Mouse (Mus musculus) NIH3T3 (cell line): ENCODE results near the gene Rgl2.
A peak's percentile ranks its signal among the peaks of the same experiment; 100 is the strongest.

Experiments used
- DNase-seq: peaks from one replicate; pipeline ENCODE4 v3.0.0-alpha.2; 2012; ENCODE audit warnings: low read depth

Rgl2 gene

DNA sequence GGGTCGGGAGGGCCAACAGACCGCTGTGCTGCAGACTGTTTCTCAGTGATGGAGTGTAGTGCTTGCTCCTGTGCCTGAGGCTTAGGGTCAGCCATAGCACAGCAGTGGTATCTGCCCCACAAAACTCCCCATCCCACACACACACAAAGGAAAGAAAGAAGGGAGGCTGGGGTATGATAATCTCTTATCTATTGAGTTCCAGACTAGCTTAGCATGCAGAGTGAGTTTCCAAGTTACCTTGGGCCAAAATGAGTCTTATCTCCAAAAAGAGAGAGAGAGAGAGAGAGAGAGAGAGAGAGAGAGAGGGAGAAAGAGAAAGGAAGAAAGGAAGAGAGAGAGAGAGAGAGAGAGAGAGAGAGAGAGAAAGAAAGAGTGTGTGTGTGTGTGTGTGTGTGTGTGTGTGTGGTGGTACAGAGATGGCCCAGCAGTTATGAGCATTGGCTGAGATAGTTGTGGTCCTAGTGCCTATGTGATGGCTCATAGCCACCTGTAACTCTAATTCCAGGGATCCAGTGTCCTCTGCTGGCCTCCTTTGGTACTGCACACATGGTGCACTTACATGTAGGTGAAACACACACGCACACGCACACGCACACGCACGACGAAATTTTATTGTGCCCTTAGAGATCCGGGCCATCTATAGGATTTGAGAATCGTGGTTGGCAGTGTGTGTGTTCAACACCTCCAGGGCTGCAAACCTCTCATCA, 4.6 kb upstream of the Rgl2 start:
- peak; percentile 76 for DNase-seq

DNA sequence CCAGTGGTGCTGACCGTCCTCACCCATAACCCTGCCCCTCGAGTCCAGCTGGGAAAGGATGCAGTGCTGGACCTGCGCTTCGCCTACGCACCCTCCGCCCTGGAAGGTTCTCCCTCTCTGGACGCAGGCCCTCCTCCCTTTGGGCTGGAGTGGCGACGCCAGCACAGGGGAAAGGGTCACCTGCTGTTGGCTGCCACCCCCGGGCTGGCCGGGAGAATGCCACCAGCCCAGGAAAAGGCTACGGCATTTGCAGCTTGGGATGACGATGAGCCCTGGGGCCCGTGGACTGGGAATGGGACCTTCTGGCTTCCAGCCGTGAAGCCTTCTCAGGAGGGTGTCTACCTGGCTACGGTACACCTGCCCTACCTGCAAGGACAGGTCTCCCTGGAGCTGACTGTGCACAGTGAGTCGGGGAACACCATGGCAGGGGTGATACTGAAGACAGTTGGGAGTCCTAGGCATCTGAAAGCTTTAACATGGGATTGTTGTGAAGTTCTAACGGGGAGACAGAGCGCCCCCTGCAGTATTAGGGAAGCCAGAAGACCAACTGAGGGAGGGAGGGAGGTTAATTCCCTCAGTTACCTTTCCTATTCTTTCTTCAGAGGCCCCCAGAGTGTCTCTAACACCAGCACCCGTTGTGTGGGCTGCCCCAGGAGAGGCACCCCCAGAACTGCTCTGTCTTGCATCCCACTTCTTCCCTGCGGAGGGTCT, 3.8 kb upstream of the Rgl2 start:
- DNase-seq: peak; percentile 27

DNA sequence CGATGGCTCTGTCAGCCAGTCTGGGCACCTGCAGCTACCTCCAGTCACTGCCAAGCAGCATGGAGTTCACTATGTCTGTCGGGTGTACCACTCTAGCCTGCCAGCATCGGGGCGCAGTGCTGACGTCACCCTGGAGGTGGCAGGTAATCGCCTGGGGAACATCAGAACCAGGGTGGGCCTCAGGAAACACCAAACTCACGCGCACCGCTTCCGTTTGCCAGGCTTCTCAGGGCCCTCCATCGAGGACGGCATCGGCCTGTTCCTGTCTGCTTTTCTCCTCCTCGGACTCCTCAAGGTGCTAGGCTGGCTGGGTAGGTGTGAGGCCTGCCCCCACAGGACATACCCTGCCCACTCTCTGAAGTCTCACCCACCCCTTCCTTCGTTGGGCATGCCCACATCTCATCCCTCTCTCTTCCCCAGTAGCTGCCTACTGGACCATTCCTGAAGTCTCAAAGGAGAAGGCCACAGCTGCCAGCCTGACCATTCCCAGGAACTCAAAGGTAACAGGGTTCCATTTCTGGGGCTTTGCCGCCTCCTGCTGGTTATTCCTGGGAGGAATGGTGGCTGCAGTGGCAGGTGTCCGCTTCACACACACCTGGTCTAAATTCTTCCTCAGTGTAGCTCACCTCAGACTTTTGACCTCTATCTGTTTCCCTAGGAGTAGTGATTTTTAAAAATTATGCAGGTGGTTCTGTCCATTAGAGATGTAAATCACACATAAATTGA, 3.0 kb upstream of the Rgl2 start:
- peak; percentile 51 for DNase-seq

DNA sequence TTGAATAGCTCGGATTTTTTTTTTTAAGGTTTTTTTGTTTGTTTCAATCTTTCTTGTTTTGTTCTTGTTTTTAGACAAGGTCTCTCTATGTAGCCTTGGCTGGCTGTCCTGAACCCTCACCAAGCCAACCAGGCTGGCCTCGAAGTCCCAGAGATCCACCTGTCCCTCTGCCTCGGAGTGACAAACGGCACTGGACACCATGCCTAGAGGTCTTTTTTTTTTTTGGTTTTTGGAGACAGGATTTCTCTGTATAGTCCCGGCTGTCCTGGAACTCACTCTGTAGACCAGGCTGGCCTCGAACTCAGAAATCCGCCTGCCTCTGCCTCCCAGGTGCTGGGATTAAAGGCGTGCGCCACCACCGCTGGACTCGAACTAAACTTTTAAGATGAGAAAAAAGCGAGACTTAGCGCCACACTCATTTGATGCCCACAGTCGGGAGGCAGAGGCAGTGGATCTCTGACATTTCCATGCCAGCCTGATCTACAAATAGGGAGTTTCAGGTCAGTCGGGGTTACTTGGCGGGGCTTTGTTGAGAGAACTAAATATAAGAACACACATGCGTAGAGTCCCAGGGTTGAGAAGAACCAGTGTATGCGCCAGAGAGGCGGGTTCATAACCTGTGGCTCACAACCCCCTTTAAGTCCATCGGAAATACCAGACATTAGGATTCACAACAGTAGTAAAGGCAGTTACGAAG, 944 bp upstream of the Rgl2 start:
- DNase-seq: no peak

DNA sequence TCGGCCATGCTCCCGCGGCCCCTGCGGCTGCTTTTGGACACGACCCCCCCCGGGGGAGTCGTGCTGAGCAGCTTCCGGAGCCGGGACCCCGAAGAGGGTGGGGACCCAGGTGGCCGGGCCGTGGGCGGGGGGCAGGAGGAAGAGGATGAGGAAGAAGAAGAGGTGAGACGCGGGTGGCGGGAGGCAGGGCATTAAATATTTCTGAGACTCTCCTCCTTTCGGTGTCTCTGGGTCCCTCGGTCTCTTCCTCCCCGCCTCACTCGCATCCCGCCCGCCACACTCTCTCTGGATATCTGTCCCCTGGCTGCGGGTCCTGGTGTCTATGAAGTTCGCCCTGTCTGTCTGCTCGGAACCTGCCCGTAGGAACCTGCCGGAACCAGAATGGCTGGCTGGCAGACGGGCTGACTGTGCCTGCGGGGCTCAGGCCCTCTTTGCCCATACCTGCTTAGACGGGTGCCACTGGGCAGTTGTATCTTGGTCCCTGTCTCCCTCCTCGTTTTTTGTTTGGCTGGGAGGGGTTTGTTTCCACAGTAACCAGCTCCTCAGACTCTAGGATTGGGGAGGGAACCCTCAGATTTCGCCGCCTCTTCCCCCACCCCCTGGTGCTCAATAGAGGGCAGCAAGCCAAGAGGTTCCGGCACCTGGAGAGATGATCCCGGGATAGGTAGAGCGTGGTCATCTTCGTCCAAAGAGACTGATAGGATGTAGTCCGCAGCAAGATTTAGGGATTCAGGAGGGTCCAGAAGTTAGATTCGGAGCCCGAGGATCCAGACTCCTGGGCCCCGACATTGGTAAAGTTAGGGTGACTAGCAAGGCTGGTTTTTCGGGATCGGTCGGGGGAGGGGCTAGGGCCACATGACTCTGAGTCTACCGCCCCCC, 1.2 kb downstream of the Rgl2 start:
- peak; percentile 76 for DNase-seq

DNA sequence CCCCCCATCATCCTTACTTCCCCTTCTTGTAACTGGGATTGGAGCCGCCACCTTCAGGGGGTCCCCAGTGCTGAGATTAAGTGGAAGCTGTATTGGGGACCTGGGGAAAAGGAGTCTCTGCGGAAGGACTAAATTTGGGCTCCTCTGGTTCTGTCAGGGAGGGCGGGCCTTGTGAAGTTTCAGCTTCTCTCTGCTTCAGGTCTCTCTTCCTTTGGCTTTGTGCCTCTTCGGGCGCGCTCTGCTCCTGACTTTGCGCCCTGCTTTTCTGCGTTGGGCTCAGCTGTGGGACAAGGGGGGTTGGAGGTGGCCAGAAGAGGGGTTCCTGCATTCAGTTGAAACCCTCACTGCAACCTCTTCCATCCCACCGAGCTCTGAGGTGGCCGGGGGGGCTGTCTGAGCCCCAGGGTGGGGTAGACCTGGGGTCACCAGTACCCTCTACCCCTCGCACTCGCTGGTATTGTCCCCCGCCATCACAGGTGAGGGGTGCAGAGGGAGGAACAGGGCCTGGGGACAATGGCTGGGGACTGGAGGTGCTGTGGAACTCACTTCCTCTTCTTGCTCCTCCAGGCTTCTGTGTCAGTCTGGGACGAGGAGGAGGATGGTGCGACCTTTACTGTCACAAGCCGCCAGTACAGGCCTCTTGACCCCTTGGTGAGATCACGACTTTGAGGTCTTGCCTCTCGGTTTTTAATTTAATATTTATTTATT, 2.0 kb downstream of the Rgl2 start:
- no peak for DNase-seq

DNA sequence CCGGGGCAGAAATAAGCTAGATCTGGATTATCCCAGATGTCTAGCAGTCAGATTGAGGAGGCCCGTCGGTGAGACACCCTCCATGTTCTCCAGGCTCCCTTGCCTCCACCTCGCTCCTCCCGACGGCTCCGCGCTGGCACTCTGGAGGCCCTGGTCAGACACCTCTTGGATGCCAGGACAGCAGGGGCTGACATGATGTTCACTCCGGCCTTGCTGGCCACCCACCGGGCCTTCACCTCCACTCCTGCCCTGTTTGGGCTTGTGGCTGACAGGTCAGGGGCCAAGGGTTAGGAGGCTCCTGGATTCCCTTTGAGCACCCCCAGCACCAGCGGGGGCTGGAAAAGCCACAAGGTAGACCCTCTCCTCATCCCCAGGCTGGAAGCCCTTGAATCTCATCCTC, 2.6 kb downstream of the Rgl2 start:
- no peak for DNase-seq

DNA sequence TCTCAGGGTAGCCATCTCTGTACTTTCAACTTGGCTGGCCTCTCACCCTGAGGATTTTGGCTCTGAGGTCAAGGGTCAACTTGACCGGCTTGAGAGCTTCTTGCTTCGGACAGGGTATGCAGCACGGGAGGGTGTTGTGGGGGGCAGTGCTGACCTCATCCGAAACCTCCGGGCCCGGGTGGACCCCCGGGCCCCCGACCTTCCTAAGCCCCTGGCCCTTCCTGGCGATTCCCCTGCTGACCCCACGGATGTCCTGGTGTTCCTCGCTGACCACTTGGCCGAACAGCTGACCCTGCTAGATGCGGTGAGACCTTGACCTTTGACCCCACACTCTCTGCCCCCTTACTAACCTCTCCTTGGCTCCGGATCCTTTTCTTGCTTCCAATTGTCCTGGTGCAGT, 3.1 kb downstream of the Rgl2 start:
- DNase-seq: no peak

DNA sequence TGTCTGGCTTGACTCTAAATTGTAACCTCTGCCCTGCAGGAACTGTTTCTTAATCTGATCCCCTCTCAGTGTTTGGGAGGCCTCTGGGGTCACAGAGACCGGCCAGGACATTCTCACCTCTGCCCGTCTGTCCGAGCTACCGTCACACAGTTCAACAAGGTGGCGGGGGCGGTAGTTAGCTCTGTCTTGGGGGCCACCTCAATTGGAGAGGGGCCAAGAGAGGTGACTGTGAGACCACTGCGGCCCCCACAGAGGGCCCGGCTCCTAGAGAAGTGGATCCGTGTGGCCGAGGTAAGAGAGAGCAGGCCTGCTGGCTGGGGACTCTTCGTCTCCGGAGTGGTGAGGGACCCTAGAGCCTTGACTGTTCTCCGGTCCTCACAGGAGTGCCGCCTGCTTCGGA, 3.6 kb downstream of the Rgl2 start:
- DNase-seq: no peak

DNA sequence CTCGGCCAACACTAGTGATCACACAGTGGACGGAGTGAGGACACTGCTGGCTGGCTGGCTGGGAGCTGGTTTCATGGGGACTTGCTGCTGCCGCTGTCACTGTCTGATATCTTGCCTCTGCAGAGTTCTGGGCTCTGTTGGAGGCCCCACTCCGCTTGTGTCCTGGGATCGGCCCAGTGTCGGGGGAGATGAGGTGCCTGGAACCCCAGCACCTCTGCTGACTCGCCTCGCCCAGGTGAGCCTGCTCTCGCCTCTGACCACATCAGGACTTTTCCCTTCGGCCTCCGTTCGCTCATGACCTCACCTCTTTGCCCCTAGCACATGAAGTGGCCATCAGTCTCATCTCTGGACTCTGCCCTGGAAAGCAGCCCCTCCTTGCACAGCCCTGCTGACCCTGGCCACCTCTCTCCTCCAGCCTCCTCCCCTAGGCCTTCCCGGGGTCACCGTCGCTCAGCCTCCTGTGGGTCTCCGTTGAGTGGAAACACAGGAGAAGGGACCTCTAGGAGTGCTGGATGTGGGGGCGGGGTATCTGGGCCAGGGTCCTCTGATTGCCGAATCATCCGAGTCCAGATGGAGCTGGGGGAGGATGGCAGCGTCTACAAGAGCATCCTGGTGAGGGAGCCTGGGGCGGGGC, 6.2 kb downstream of the Rgl2 start:
- DNase-seq: no peak

DNA sequence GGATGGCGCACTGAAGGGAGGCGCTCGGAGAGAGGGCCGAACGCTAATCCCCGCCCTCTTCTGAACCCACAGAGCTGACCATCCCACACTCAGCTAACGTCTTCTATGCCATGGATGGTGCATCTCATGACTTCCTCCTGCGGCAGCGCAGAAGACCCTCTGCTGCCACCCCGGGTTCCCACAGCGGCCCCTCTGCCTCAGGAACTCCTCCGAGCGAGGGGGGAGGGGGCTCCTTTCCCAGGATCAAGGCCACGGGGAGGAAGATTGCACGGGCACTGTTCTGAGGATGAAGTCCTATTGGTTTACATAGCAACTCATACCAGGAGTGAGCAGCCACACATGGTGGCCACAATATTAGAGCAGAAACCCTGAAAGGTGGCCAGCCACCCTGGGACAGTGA, 7.7 kb downstream of the Rgl2 start:
- DNase-seq: no peak

DNA sequence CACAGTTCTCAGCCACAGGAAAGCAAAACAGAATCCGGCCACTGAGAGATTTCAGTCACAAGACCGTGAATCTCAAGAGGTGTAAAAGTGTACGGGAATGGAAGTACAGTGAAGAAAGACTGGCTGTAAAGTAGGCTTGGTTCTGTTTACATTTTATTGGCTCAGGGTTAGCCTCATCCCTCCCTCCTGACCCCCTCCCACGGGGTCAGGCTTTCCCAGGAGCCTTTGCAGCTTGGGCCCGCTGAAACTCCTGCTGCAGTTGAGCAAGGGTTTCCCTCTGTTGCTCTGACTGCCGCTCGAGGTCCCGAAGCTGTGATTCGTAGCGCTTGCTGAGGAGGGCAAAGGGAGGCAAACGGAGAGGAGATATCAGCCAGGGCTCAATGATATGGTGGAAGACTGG, 9.4 kb downstream of the Rgl2 start:
- DNase-seq: no peak

DNA sequence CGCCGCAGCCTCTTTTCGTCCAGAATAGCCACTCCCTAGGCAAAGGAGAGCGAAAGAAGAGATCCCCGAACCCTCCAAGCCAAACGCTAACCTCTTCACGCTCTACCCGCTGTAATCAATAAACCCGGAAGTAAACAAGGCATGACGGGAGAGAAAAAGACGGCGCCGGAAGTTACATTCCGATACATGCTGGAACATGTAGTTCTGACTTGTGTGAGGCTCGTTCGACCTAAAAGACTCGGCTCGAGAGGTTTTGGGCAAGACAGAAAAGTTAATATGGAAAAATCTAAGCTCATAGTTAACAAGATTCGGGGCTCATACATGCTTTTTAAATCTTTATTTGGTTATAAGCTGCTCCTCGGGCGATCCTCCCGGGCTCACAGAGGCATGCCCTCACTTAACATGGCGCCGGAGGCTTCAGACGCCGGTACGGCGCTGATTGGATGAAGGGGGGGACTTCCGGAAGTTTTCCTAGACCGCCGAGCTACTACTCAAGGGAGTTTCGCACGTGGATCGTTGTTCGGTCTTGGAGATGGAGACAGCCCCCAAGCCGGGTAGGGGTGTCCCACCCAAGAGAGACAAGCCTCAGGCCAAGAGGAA, 11.0 kb downstream of the Rgl2 start, which contains the start of the genes Pfdn6 and Wdr46:
Gene Pfdn6 (minus strand): TSS at position 138 of the 600 bp plus-strand sequence.
Gene Wdr46 (plus strand): TSS at position 455 of the 600 bp plus-strand sequence.
- DNase-seq: peak; percentile 91

DNA sequence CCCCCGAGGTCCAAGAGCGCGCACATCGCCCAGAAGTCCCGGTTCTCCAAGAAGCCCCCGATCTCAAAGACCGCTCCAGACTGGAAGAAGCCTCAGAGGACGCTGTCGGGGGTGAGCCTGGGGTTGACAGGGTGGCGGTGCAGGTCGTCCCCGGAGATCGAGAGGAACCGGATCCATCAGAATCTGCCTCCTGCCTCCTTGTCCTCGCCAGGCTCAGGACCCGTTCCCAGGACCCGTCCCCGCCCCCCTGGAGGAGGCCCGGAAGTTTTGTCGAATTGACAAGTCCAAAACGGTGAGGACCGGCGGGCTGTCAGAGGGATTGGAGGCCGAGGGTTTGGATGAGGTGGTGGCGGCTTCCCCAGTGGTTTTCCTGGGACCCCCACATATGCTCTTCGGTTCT, 11.6 kb downstream of the Rgl2 start:
- peak; percentile 62 for DNase-seq

DNA sequence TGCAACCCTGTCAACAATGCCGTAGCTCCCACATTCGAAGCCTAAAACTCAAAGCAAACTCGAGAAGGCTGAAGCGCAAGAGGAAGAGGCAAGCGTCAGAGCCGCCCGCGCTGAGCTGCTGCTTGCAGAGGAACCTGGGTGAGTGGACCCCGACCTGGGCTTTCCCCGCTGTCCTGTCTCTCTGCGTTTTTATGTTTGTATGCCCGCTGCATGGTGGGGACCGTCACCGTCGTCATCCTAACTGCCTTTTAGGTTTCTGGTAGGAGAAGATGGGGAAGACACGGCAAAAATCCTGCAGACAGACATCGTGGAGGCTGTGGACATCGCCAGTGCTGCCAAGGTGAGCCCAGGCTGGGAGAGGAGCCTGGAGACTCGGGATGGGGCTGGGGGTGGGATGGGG, 12.0 kb downstream of the Rgl2 start:
- DNase-seq: no peak

DNA sequence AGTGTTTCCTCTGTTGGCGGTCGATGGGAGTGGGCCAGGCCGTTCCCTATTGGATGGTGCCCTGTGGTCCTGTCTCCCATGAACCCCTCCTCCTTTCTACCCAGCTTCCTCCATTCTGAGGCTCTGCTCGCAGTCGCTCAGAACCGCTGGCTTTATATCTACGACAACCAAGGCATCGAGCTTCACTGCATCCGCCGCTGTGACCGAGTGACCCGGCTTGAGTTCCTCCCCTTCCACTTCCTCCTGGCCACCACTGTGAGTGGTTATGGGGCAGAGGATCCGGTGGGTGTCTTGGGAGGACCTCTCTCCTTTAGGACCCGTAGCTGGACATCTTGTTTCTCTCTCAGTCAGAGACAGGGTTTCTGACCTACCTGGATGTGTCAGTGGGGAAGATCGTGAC, 14.1 kb downstream of the Rgl2 start:
- no peak for DNase-seq

DNA sequence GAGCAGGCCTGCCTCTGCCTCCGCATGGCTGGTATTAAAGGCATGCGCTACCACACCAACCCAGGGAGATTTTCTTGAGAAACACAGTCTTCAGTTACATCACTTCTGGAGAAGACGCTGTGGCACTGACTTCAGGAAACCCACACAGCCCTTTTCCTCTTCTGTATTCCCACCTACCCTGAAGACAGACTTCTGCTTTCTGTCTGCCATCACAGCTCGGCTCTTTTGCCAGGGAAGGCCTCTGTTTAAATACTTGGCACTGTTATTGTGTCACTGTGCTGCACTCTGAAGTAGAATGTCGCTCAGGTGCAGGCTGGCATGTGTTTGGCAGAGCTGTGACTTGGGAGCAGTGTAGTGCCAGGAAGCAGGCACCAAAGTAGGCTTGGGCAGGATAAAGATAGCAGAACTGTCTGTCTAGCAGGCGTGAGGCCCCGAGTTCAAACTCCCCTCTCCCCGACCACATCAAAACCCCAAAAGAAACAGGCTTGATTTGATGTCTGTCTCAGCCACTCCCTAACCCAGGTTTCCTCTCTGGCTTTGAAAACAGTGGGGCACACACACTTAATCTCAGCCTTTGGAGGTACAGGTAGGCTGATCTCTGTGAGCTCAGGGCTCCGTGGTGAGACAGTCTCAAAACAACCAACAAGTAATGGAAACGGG, 18.2 kb downstream of the Rgl2 start:
- DNase-seq: no peak

DNA sequence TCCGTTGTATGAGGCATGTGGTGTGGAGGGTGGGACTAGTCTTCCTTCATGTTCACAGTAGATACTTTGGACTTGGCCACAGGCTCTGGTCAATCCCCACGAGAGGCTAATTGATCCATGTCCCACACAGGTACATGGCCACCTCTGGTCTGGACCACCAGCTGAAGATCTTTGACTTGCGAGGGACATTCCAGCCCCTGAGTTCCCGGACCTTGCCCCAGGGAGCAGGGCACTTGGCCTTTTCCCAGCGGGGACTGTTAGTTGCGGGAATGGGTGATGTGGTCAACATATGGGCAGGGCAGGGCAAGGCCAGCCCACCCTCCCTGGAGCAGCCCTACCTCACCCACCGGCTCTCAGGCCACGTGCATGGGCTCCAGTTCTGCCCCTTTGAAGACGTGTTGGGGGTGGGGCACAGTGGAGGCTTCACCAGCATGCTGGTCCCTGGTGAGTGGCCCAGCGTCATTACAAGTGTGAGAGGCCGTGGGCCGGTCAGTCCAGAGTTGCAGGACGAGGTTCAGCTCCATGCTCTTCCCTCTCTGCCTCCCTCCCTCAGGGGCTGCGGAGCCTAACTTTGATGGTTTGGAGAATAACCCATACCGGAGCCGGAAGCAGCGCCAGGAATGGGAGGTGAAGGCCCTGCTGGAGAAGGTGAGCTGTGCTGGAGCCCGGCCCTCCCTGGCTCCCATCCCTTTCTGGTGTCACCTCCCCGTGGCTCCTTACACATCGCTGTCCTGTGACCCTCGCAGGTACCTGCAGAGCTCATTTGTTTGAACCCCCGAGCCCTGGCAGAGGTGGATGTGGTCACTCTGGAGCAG, 19.0 kb downstream of the Rgl2 start:
- no peak for DNase-seq
